Mouse (Mus musculus): ENCODE data around the gene Calu.

DNA sequence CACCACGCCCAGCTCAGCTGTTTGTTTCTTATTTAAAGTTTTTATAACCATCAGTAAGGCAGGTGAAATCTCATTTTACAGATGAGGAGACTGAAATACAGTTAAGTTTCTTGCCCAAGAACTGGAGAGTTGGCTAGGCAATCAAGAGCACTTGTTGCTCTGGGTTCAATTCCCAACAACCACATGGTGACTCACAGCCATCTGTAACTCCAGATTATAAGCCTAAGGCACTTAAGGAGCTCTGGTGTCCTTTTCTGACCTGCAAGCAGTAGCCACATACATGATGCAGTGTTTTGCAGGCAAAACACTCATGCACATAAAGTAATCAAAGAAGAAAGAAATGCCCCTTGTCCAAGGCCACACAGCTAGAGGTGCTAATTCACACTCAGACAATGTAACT is 17.4 kb downstream of the Calu start:
- TF ChIP-seq CTCF (IDR thresholded peaks at IDR 0.05; ENCODE audit: control insufficient read depth, insufficient read depth, insufficient read length), result no peak
- TF ChIP-seq CEBPB (IDR thresholded peaks at IDR 0.05; ENCODE audit: low read depth), result no peak
- no peak for TF ChIP-seq MAX (IDR thresholded peaks at IDR 0.05)
- TF ChIP-seq USF1 (IDR thresholded peaks at IDR 0.05; ENCODE audit: low read depth), result no peak
- TF ChIP-seq FOSL1 (IDR thresholded peaks at IDR 0.05; ENCODE audit: insufficient read depth, low read length, poor library complexity, severe bottlenecking), result no peak
- no peak for TF ChIP-seq MYOG (IDR thresholded peaks at IDR 0.05; ENCODE audit: control insufficient read depth, extremely low read depth, insufficient read length)
